Mouse (Mus musculus): ENCODE results near the gene Cep128. TPM values are rescaled to one million over a fixed set of nuclear protein-coding genes. Genes with fewer than 3 reads are reported as not detected.

The Cep128 gene
- total and polyA plus RNA-seq, 3 experiments: 8.9 to 16.1 (median 13.5) TPM

DNA sequence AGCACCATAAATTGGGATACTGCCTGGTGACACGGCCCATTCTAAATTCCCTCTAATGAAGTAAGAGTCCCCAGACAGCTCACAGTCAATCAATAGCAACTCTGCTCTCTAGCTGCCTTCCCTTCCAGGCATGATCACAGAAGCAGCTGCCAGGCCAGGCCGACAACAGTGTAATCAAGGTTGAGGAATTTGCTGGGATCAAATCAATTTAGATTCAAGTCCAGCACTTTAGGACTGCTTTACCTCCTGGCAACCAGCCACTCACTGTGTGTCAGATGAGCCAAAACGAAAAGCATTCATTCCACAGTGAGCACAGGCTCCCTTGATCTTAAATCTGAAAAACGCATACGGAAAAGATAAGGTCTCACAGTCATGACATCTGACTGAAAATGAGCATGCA is 118.7 kb downstream of the Cep128 start:
- dilution Hi-C loops (cut with MboI; ENCODE audit: extremely low pct_ligation_motif_present, extremely low pct_unique_long_range_greater_than_20kb, low sequenced_read_pairs): no loop called here
- in situ Hi-C loops (cut with MboI; ENCODE audit: low pct_ligation_motif_present, low pct_unique_long_range_greater_than_20kb, low sequenced_read_pairs): no loop called here
- H3K9ac ChIP-seq (ENCODE audit: insufficient read depth, low read depth): no peak overlapping the region
- peaks cover 4 to 18% of the 10 kb centered on the region in 2 experiments for H3K36me3 ChIP-seq (replicated peaks in 1 of 2; ENCODE audit: control insufficient read depth in 1 of 2, insufficient read depth in 1 of 2, low read length in 1 of 2)
- no peaks in the 10 kb centered on the region for H3K27me3 ChIP-seq (replicated peaks)
- H3K4me3 ChIP-seq (replicated peaks in 1 of 3; ENCODE audit: low read depth in 2 of 3, low read length in 2 of 3, poor library complexity in 1 of 3): no peak overlapping the region
- peaks cover 0 to 13% of the 10 kb centered on the region in 2 experiments; a peak in 2 of 4 replicates for H3K4me1 ChIP-seq (ENCODE audit: control insufficient read depth in 1 of 2, insufficient read depth in 2 of 2)
- no peak overlapping the region for H3K27ac ChIP-seq (ENCODE audit: insufficient read depth, low read depth)
- no peak for DNase-seq (ENCODE audit: extremely low read depth)
- H3K79me2 ChIP-seq (replicated peaks; ENCODE audit: control insufficient read depth, extremely low read depth, insufficient read depth, poor library complexity, severe bottlenecking): no peaks in the 10 kb centered on the region
- no peak overlapping the region for H3K4me2 ChIP-seq (ENCODE audit: insufficient read depth, low read depth, poor library complexity, severe bottlenecking)
- TF ChIP-seq EP300 (IDR thresholded peaks at IDR 0.05; ENCODE audit: low read length): no peak
- no peak for TF ChIP-seq NRF1 (IDR thresholded peaks at IDR 0.05; ENCODE audit: low read depth, low read length)
- no peak for TF ChIP-seq CHD1 (IDR thresholded peaks at IDR 0.05; ENCODE audit: low read depth, low read length)
- no peak for TF ChIP-seq KAT2A (IDR thresholded peaks at IDR 0.05; ENCODE audit: insufficient replicate concordance, low read length)
- TF ChIP-seq CHD2 (IDR thresholded peaks at IDR 0.05; ENCODE audit: low read length): no peak
- no peak for TF ChIP-seq ELF1 (IDR thresholded peaks at IDR 0.05; ENCODE audit: low read depth, low read length)
- TF ChIP-seq MYC (IDR thresholded peaks at IDR 0.05; ENCODE audit: low read depth, low read length): no peak
- TF ChIP-seq ETS1 (conservative IDR thresholded peaks at IDR 0.05; ENCODE audit: low read depth, low read length): no peak
- TF ChIP-seq MXI1 (IDR thresholded peaks at IDR 0.05; ENCODE audit: low read depth, low read length): no peak
- H3K9me3 ChIP-seq (replicated peaks; ENCODE audit: low read length): no peaks in the 10 kb centered on the region

DNA sequence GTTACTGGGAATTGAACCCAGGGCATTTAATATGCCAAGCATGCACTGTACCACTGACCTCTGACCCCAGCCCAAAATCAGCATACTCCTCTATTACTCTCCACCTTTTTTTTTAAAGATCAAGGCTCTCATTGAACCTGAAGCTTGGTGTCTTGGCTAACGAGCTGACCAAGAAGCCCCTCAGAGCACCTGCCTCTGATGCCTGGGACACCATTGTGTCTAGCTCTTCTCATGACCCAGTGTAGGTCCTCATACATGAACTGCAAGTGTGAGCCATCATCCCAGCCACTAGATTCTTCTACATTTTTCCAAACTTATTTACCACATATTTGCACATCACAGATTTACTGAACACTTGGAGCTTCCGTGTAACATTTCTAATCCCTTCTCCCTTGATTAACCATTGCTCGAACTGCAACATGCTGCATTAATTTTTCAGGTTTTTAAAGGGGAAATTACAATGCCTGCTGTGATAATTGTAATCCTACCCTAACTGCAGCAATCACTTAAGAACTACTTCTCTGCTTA is 119.3 kb downstream of the Cep128 start:
- peaks cover 4 to 23% of the 10 kb centered on the region in 2 experiments for H3K36me3 ChIP-seq (replicated peaks in 1 of 2; ENCODE audit: control insufficient read depth in 1 of 2, insufficient read depth in 1 of 2, low read length in 1 of 2)
- DNase-seq (ENCODE audit: extremely low read depth): no peak
- H3K27ac ChIP-seq (ENCODE audit: insufficient read depth, low read depth): no peak overlapping the region
- H3K27me3 ChIP-seq (replicated peaks): no peaks in the 10 kb centered on the region
- no peak for TF ChIP-seq JUN (IDR thresholded peaks at IDR 0.05; ENCODE audit: insufficient read depth, low read depth, low read length)
- no peak for TF ChIP-seq GABPA (IDR thresholded peaks at IDR 0.05; ENCODE audit: insufficient replicate concordance, low read depth, low read length)
- no peak for TF ChIP-seq SIN3A (IDR thresholded peaks at IDR 0.05; ENCODE audit: low read length)
- TF ChIP-seq MYC (IDR thresholded peaks at IDR 0.05; ENCODE audit: low read depth, low read length): no peak
- no peak for TF ChIP-seq MEF2A (IDR thresholded peaks at IDR 0.05; ENCODE audit: borderline replicate concordance, low read depth, low read length)
- TF ChIP-seq ETS1 (conservative IDR thresholded peaks at IDR 0.05; ENCODE audit: low read depth, low read length): no peak
- TF ChIP-seq ZC3H11A (IDR thresholded peaks at IDR 0.05; ENCODE audit: low read depth, low read length): no peak
- no peak for TF ChIP-seq ELF1 (IDR thresholded peaks at IDR 0.05; ENCODE audit: low read depth, low read length)
- TF ChIP-seq USF1 (IDR thresholded peaks at IDR 0.05; ENCODE audit: low read depth, low read length): no peak
- no peak for TF ChIP-seq TBP (conservative IDR thresholded peaks at IDR 0.05; ENCODE audit: low read depth, low read length)
- TF ChIP-seq NRF1 (IDR thresholded peaks at IDR 0.05; ENCODE audit: low read depth, low read length): no peak
- TF ChIP-seq POLR2A (IDR thresholded peaks at IDR 0.05; ENCODE audit: low read depth, low read length): no peak
- no peak for TF ChIP-seq JUND (conservative IDR thresholded peaks at IDR 0.05; ENCODE audit: low read depth, low read length)
- no peak for TF ChIP-seq ZMIZ1 (IDR thresholded peaks at IDR 0.05; ENCODE audit: low read depth, low read length)
- no peak for TF ChIP-seq MAFK (IDR thresholded peaks at IDR 0.05; ENCODE audit: insufficient replicate concordance, low read length)
- H3K4me2 ChIP-seq (ENCODE audit: insufficient read depth, low read depth, poor library complexity, severe bottlenecking): no peak overlapping the region
- H3K9me3 ChIP-seq (replicated peaks; ENCODE audit: low read length): no peaks in the 10 kb centered on the region
- no peak overlapping the region for H3K4me3 ChIP-seq (replicated peaks in 1 of 3; ENCODE audit: low read depth in 2 of 3, low read length in 2 of 3, poor library complexity in 1 of 3)
- in situ Hi-C loops (cut with MboI; ENCODE audit: low pct_ligation_motif_present, low pct_unique_long_range_greater_than_20kb, low sequenced_read_pairs) (no loop called here), dilution Hi-C loops (cut with MboI; ENCODE audit: extremely low pct_ligation_motif_present, extremely low pct_unique_long_range_greater_than_20kb, low sequenced_read_pairs) (no loop called here)
- H3K79me2 ChIP-seq (replicated peaks; ENCODE audit: control insufficient read depth, extremely low read depth, insufficient read depth, poor library complexity, severe bottlenecking): no peaks in the 10 kb centered on the region
- peaks cover 0 to 13% of the 10 kb centered on the region in 2 experiments; a peak in 2 of 4 replicates for H3K4me1 ChIP-seq (ENCODE audit: control insufficient read depth in 1 of 2, insufficient read depth in 2 of 2)
- no peak overlapping the region for H3K9ac ChIP-seq (ENCODE audit: insufficient read depth, low read depth)
